Mouse (Mus musculus) limb, embryonic 12.5 days (tissue): ENCODE results near the gene Fgfr2. TPM values are rescaled to one million over a fixed set of nuclear protein-coding genes. Genes with fewer than 3 reads are reported as not detected.
"Not testable (repeated sequence)": the region's sequence is repeated elsewhere in the genome, so short reads cannot be mapped to it uniquely, and the experiment has no call there.

Source experiments
- ATAC-seq: fragments of 200-750 bp; cut with Nextera tagmentation; 2 replicates; pipeline ENCODE4 v1.8.0; 2017; ENCODE audit warnings: low read depth, moderate TSS enrichment; ENCODE audit not compliant: insufficient number of reproducible peaks, insufficient read depth, low FRiP score, low TSS enrichment
- H3K27ac ChIP-seq: fragments of 300-500 bp; sonication (generic); 2 replicates; pipeline ENCODE4 v1.5.1; 2016; ENCODE audit warnings: mild to moderate bottlenecking, moderate library complexity
- H3K27me3 ChIP-seq: fragments of 300-500 bp; sonication (generic); 2 replicates; pipeline ENCODE4 v1.6.1; 2016; ENCODE audit warnings: mild to moderate bottlenecking, moderate library complexity
- H3K36me3 ChIP-seq: fragments of 300-500 bp; sonication (generic); 2 replicates; pipeline ENCODE4 v1.6.1; 2016; ENCODE audit warnings: mild to moderate bottlenecking, moderate library complexity
- H3K4me1 ChIP-seq: fragments of 300-500 bp; sonication (generic); replicated peaks from 2 replicates; pipeline ENCODE4 v1.6.1; 2016
- H3K4me2 ChIP-seq: fragments of 300-500 bp; sonication (generic); 2 replicates; pipeline ENCODE4 v1.6.1; 2016; ENCODE audit warnings: mild to moderate bottlenecking, moderate library complexity
- H3K4me3 ChIP-seq: fragments of 300-500 bp; sonication (generic); replicated peaks from 2 replicates; pipeline ENCODE4 v1.5.1; 2016; ENCODE audit warnings: mild to moderate bottlenecking
- H3K9ac ChIP-seq: fragments of 300-500 bp; sonication (generic); replicated peaks from 2 replicates; pipeline ENCODE4 v1.6.1; 2016; ENCODE audit warnings: mild to moderate bottlenecking, moderate library complexity
- H3K9me3 ChIP-seq: fragments of 300-500 bp; sonication (generic); 2 replicates; pipeline ENCODE4 v1.6.1; 2016; ENCODE audit warnings: mild to moderate bottlenecking, moderate library complexity
- WGBS: fragments of 180-500 bp; shearing (Covaris S2); methylation state at CpG from one replicate; pipeline ENCODE4 v1.1.7; 2016; 5-methylcytosine and 5-hydroxymethylcytosine counted together
- polyA plus RNA-seq: library from polyadenylated mRNA; unstranded; fragments of >200 nt; fragmentation: Nextera tagmentation; extraction: Ambion mirVana; gene quantifications from 2 replicates; pipeline ENCODE4 v1.2.1, GENCODE M21; 2016

Fgfr2 gene
- polyA plus RNA-seq, 1 experiment from 2014 or later, result 112 TPM

DNA sequence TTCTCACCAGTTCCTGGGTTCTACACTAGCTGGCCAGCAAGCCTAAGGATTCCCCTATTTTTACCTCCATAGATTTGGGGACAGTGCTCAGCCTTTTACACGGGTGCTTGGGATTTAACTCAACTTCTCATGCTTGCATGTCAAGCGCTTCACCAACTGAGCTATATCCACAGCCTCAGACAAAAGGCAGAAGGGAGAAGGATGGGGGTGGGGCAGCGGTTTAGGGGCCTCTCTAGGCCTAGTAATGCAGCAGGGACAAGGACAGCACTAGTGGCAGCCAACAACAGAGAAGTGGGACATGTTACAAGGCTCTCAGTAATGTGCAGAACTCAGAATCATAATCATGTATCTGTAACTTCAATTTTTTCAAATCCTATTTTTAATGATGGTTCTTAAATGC, 1955.4 kb downstream of the Fgfr2 start:
- no peak overlapping the region for H3K9ac ChIP-seq
- H3K27me3 ChIP-seq, result no peaks in the 10 kb centered on the region
- H3K9me3 ChIP-seq, result no peaks in the 10 kb centered on the region
- no peak overlapping the region for H3K4me2 ChIP-seq
- WGBS, result 81% methylated on average over 3 of the region's 3 CpGs
- no peak overlapping the region for H3K4me3 ChIP-seq
- no peak overlapping the region for H3K27ac ChIP-seq
- ATAC-seq, result no peak
- no peaks in the 10 kb centered on the region for H3K36me3 ChIP-seq
- H3K4me1 ChIP-seq, result no peaks in the 10 kb centered on the region

GRCm38 (mm10) chr7:131162251-131162650, 1960.9 kb downstream of the Fgfr2 start:
- no peaks in the 10 kb centered on the region for H3K9me3 ChIP-seq
- no peaks in the 10 kb centered on the region for H3K36me3 ChIP-seq
- H3K4me1 ChIP-seq, result no peaks in the 10 kb centered on the region
- H3K27me3 ChIP-seq, result no peaks in the 10 kb centered on the region
- no peak overlapping the region for H3K9ac ChIP-seq
- no peak for ATAC-seq
- no peak overlapping the region for H3K27ac ChIP-seq
- 62% methylated on average over 7 of the region's 7 CpGs for WGBS
- no peak overlapping the region for H3K4me2 ChIP-seq
- H3K4me3 ChIP-seq, result no peak overlapping the region

- H3K27me3 ChIP-seq, result no peaks in the 10 kb centered on the region
- no peak overlapping the region for H3K27ac ChIP-seq
- H3K36me3 ChIP-seq, result no peaks in the 10 kb centered on the region
- H3K9me3 ChIP-seq, result no peaks in the 10 kb centered on the region
- H3K4me2 ChIP-seq, result no peak overlapping the region
- no peak overlapping the region for H3K9ac ChIP-seq
- H3K4me1 ChIP-seq, result 0 out of 2 replicates have a peak, but pooled peaks cover 3% of the 10 kb centered on the region
- no peak overlapping the region for H3K4me3 ChIP-seq
- no peak for ATAC-seq
- 77% methylated on average over 5 of the region's 5 CpGs for WGBS
Observed at GRCm38 (mm10) chr7:131153044-131153443, 1970.1 kb downstream of the Fgfr2 start.

GRCm38 (mm10) chr7:131150179-131150578, 1973.0 kb downstream of the Fgfr2 start:
- Histone ChIP-seq H3K27me3 (no peaks in the 10 kb centered on the region), H3K4me3 (no peak overlapping the region), H3K9me3 (no peaks in the 10 kb centered on the region), H3K36me3 (no peaks in the 10 kb centered on the region), H3K4me2 (no peak overlapping the region), H3K9ac (no peak overlapping the region), H3K4me1 (no peaks in the 10 kb centered on the region), H3K27ac (no peak overlapping the region)
- no peak for ATAC-seq
- 88% methylated on average over 3 of the region's 3 CpGs for WGBS

- Histone ChIP-seq H3K27me3 (no peaks in the 10 kb centered on the region), H3K27ac (no peak within 1 kb of the TSS)
- WGBS, result 59% methylated on average over 2 of the region's 2 CpGs
Observed at GRCm38 (mm10) chr7:131146214-131146613, 1976.9 kb downstream of the Fgfr2 start, which contains the start of gene 4933402N03Rik. Gene 4933402N03Rik, minus strand, starts transcription at chr7:131146314.

DNA sequence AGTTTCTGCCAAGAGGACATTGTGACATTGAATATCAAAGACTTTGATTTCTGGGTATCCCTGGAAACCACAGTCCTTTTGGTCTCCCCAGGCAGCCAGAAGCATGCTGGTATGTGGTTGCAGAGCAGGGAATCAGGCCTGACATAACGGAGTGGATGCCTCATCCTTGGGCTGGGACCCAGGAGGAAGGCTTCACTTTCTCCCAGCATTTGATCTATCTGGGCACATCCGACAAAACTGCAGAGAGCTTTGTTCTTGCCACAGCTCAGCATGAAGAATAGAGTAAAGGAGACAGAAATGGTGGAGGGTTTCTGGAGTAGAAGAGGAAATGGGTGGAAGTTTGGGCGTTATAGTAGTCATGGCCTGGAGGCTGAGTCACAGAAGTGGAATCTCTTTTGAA, 1990.0 kb downstream of the Fgfr2 start:
- H3K4me1 ChIP-seq, result no peaks in the 10 kb centered on the region
- H3K9ac ChIP-seq, result no peak overlapping the region
- 79% methylated on average over 3 of the region's 3 CpGs for WGBS
- no peaks in the 10 kb centered on the region for H3K9me3 ChIP-seq
- no peak overlapping the region for H3K4me3 ChIP-seq
- no peak overlapping the region for H3K4me2 ChIP-seq
- no peaks in the 10 kb centered on the region; the same call in 1 of the 2 replicates for H3K27me3 ChIP-seq
- H3K36me3 ChIP-seq, result no peaks in the 10 kb centered on the region
- H3K27ac ChIP-seq, result no peak overlapping the region
- no peak for ATAC-seq

More at GRCm38 (mm10) chr7:131146214-131146613, 1976.9 kb downstream of the Fgfr2 start, which contains the start of gene 4933402N03Rik:
- Histone ChIP-seq H3K9ac (no peak within 1 kb of the TSS), H3K9me3 (no peaks in the 10 kb centered on the region), H3K4me3 (no peak within 1 kb of the TSS), H3K4me1 (no peaks in the 10 kb centered on the region), H3K4me2 (no peak within 1 kb of the TSS), H3K36me3 (no peaks in the 10 kb centered on the region)
- ATAC-seq, result no peak

DNA sequence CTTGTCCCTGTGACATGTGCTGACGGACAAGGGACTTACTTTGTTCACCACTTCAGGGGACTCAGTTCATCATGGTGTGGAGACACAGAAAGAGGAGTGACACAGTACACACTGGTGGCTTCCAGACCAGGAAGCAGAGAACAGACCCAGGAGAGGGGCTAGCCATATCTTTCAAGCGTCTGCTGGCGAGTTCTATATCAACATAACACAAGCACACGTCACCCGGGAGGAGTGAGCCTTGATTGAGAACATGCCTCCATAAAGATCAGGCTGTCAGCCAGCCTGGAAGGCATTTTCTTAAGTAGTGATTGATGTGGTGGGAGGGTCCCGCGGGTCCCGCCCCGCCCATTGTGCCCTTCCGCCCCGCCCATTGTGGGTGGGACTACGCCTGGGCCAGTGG, 1993.1 kb downstream of the Fgfr2 start:
- Histone ChIP-seq H3K4me3 (no peak overlapping the region), H3K36me3 (no peaks in the 10 kb centered on the region), H3K27me3 (no peaks in the 10 kb centered on the region), H3K27ac (no peak overlapping the region), H3K9me3 (no peaks in the 10 kb centered on the region), H3K9ac (no peak overlapping the region), H3K4me2 (no peak overlapping the region), H3K4me1 (no peaks in the 10 kb centered on the region)
- 57% methylated on average over 12 of the region's 12 CpGs for WGBS
- ATAC-seq, result no peak

GRCm38 (mm10) chr7:131122210-131122807, 2000.8 kb downstream of the Fgfr2 start:
- Histone ChIP-seq H3K9ac (no peak overlapping the region), H3K4me3 (no peak overlapping the region), H3K36me3 (no peaks in the 10 kb centered on the region), H3K9me3 (no peaks in the 10 kb centered on the region), H3K27ac (no peak overlapping the region), H3K4me2 (no peak overlapping the region), H3K4me1 (no peaks in the 10 kb centered on the region), H3K27me3 (no peaks in the 10 kb centered on the region)
- no peak for ATAC-seq
- WGBS, result 84% methylated on average over 2 of the region's 2 CpGs

DNA sequence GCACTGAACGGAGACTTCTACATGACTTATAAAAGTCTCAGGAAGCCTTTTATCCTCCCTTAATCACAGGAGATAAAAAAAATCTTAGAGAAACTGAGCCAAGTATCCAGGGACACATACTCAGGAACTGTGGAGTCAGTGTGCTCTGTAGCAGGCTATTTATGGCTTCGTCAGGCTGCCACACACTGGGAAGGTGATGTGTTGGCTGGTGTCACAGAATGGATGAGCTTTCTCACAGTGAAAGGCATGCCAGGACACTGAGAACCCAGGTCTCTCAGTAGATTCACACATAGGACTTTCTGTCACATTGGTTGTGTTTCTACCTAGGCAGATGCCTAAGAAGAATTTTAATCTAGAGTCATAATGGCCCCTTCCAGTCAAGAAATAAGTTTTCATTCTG, 2008.7 kb downstream of the Fgfr2 start:
- Histone ChIP-seq H3K9me3 (no peaks in the 10 kb centered on the region), H3K4me3 (no peak overlapping the region), H3K4me1 (no peaks in the 10 kb centered on the region), H3K9ac (no peak overlapping the region), H3K27me3 (no peaks in the 10 kb centered on the region), H3K27ac (no peak overlapping the region), H3K4me2 (no peak overlapping the region), H3K36me3 (no peaks in the 10 kb centered on the region)
- ATAC-seq, result no peak
- 70% methylated on average over 2 of the region's 2 CpGs for WGBS

- Histone ChIP-seq H3K9ac (no peak overlapping the region), H3K4me1 (no peaks in the 10 kb centered on the region), H3K27me3 (no peaks in the 10 kb centered on the region), H3K27ac (no peak overlapping the region), H3K4me3 (no peak overlapping the region), H3K9me3 (no peaks in the 10 kb centered on the region), H3K4me2 (no peak overlapping the region), H3K36me3 (no peaks in the 10 kb centered on the region)
- WGBS, result 83% methylated on average over 6 of the region's 6 CpGs
- ATAC-seq, result no peak
Observed at GRCm38 (mm10) chr7:131113676-131114075, 2009.5 kb downstream of the Fgfr2 start.

GRCm38 (mm10) chr7:131112486-131112885, 2010.7 kb downstream of the Fgfr2 start:
- 23% methylated on average over 3 of the region's 3 CpGs for WGBS
- Histone ChIP-seq H3K9ac (no peak overlapping the region), H3K36me3 (no peaks in the 10 kb centered on the region), H3K27me3 (no peaks in the 10 kb centered on the region), H3K27ac (no peak overlapping the region), H3K4me2 (no peak overlapping the region), H3K4me1 (no peaks in the 10 kb centered on the region), H3K9me3 (no peaks in the 10 kb centered on the region), H3K4me3 (no peak overlapping the region)
- ATAC-seq, result no peak

DNA sequence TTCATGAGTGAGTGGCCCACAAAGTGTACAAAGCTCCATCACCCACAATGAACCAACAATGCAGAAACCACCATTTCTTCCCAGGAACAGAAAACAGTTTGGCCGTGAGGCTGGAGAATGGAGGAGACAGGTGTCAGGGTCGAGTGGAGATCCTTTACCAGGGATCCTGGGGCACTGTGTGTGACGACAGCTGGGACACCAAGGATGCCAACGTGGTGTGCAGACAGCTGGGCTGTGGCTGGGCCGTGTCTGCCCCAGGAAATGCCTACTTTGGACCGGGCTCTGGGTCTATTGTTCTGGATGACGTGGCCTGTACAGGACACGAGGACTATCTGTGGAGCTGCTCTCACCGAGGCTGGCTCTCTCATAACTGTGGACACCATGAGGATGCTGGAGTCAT, 2040.7 kb downstream of the Fgfr2 start:
- 82% methylated on average over 9 of the region's 9 CpGs for WGBS

More for the DNA sequence above, 2040.7 kb downstream of the Fgfr2 start:
- H3K36me3 ChIP-seq, H3K9ac ChIP-seq, H3K27ac ChIP-seq, H3K4me2 ChIP-seq, H3K9me3 ChIP-seq, H3K4me1 ChIP-seq, H3K4me3 ChIP-seq, H3K27me3 ChIP-seq, ATAC-seq: not testable (repeated sequence)
